Mouse (Mus musculus): Measurements from ENCODE around the gene Phf21a.

The Phf21a gene

GRCm38 (mm10) chr2:92092817-92093216 is at the start of gene Phf21a:
Phf21a (plus strand) TSS chr2:92093117.
- no peaks in the 10 kb centered on the region for H3K36me3 ChIP-seq (ENCODE audit: control insufficient read depth, insufficient read depth, low read length, poor library complexity, severe bottlenecking)
- H3K27me3 ChIP-seq (ENCODE audit: control insufficient read depth, insufficient read depth, low read length, poor library complexity, severe bottlenecking), result no peaks in the 10 kb centered on the region
- no peak for DNase-seq (ENCODE audit: low read depth, low spot score)

- Histone ChIP-seq H3K27me3 (ENCODE audit: control insufficient read depth, insufficient read depth, low read length, poor library complexity, severe bottlenecking) (no peaks in the 10 kb centered on the region), H3K36me3 (ENCODE audit: control insufficient read depth, insufficient read depth, low read length, poor library complexity, severe bottlenecking) (no peaks in the 10 kb centered on the region)
- DNase-seq (ENCODE audit: low read depth, low spot score), result no peak
Observed at GRCm38 (mm10) chr2:92043285-92043684, 49.6 kb upstream of the Phf21a start.

DNA sequence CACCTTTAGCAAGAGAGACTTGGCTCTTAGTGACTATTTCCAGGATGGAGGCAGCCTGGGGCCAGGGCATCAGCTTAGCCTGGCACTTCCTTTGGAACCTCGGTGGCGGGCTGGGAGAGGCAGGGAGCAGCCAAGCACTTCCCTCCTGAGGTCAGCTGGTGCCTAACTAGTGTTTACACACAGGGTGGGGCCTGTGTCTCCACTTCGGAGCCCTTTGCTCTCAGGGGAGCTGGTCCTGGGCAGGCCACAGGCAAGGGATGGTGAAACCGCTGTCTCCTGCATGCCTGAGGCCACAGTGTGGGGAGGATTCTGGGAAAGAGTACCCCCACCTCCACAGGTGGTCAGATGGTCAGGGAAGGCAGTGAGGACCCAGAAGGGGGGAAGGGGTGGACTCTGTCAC is 45.3 kb upstream of the Phf21a start:
- no peak for DNase-seq (ENCODE audit: low read depth, low spot score)
- Histone ChIP-seq H3K36me3 (ENCODE audit: control insufficient read depth, insufficient read depth, low read length, poor library complexity, severe bottlenecking) (no peaks in the 10 kb centered on the region), H3K27me3 (ENCODE audit: control insufficient read depth, insufficient read depth, low read length, poor library complexity, severe bottlenecking) (no peaks in the 10 kb centered on the region)

DNA sequence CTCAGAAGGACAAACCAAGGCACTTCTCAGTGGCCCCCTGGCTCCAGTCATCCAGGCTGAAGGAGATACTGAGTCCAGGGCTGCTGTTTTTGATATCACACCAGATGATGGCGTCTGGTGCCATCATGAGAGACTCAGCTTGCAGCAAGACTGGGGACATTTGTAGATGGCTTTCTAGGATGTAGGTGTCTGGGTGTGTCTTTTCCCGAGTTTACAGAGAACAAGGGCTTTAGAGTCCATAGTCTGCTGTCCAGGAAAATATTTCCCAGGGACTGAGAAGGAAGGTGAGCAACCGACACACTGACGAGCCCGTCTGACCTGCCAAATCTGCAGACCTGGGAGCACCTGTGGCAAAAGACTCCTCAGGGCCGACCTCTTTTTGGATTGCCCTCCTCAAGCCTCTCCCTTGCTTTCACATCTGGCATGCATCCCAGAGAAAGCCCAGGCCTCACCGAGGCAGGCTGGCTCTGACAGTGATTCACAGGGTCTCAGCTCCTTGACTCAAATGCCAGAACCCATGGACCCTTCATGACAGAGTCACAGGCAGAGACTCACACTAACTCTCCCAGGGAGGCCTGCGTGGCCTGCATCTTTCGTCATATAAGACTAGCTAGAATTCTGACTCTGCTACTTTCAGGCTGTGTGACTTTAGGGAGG is 44.8 kb upstream of the Phf21a start:
- DNase-seq (ENCODE audit: low read depth, low spot score), result no peak
- H3K36me3 ChIP-seq (ENCODE audit: control insufficient read depth, insufficient read depth, low read length, poor library complexity, severe bottlenecking), result no peaks in the 10 kb centered on the region

GRCm38 (mm10) chr2:92052188-92052587 is 40.7 kb upstream of the Phf21a start:
- 0 out of 2 replicates have a peak, but pooled peaks cover 2% of the 10 kb centered on the region for H3K27me3 ChIP-seq (ENCODE audit: control insufficient read depth, insufficient read depth, low read length, poor library complexity, severe bottlenecking)
- H3K36me3 ChIP-seq (ENCODE audit: control insufficient read depth, insufficient read depth, low read length, poor library complexity, severe bottlenecking), result no peaks in the 10 kb centered on the region
- DNase-seq (ENCODE audit: low read depth, low spot score), result no peak

More for the DNA sequence above, 44.8 kb upstream of the Phf21a start:
- no peaks in the 10 kb centered on the region for H3K27me3 ChIP-seq (ENCODE audit: control insufficient read depth, insufficient read depth, low read length, poor library complexity, severe bottlenecking)

GRCm38 (mm10) chr2:92052754-92053153 is 40.2 kb upstream of the Phf21a start:
- Histone ChIP-seq H3K36me3 (ENCODE audit: control insufficient read depth, insufficient read depth, low read length, poor library complexity, severe bottlenecking) (no peaks in the 10 kb centered on the region), H3K27me3 (ENCODE audit: control insufficient read depth, insufficient read depth, low read length, poor library complexity, severe bottlenecking) (0 out of 2 replicates have a peak, but pooled peaks cover 2% of the 10 kb centered on the region)
- no peak for DNase-seq (ENCODE audit: low read depth, low spot score)

- H3K36me3 ChIP-seq (ENCODE audit: control insufficient read depth, insufficient read depth, low read length, poor library complexity, severe bottlenecking), result no peaks in the 10 kb centered on the region
- peak; percentile 80 for DNase-seq (ENCODE audit: low read depth, low spot score)
- H3K27me3 ChIP-seq (ENCODE audit: control insufficient read depth, insufficient read depth, low read length, poor library complexity, severe bottlenecking), result peaks cover 2% of the 10 kb centered on the region; the same call in 1 of the 2 replicates
Observed at GRCm38 (mm10) chr2:92055101-92055813, 37.7 kb upstream of the Phf21a start.

- peak; percentile 63 for DNase-seq (ENCODE audit: low read depth, low spot score)
- Histone ChIP-seq H3K27me3 (ENCODE audit: control insufficient read depth, insufficient read depth, low read length, poor library complexity, severe bottlenecking) (peaks cover 3% of the 10 kb centered on the region), H3K36me3 (ENCODE audit: control insufficient read depth, insufficient read depth, low read length, poor library complexity, severe bottlenecking) (no peaks in the 10 kb centered on the region)
Observed at GRCm38 (mm10) chr2:92055831-92056236, 37.1 kb upstream of the Phf21a start.

GRCm38 (mm10) chr2:92056760-92057159 is 36.2 kb upstream of the Phf21a start:
- Histone ChIP-seq H3K36me3 (ENCODE audit: control insufficient read depth, insufficient read depth, low read length, poor library complexity, severe bottlenecking) (no peaks in the 10 kb centered on the region), H3K27me3 (ENCODE audit: control insufficient read depth, insufficient read depth, low read length, poor library complexity, severe bottlenecking) (peaks cover 3% of the 10 kb centered on the region)
- no peak for DNase-seq (ENCODE audit: low read depth, low spot score)

DNA sequence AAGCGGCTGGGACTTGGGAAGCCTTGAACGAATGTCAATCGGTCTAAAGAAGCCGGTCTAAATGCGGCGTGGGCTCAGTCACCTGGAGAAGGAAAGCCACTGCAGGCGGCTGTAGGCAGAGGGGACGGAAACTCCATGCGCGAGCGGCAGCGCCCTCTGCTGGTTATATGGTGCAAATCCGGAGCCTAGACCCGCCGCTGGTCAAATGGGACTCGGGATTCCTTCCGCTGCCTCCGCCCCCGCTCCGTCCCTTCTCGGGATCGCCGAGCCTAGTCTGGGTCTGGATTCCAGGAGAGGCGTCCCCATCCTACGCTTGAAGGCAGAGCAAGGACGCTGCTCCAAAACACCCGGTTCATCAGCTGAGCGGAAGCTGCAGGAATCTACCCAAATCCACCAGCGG is 34.4 kb upstream of the Phf21a start:
- peaks cover 3% of the 10 kb centered on the region for H3K27me3 ChIP-seq (ENCODE audit: control insufficient read depth, insufficient read depth, low read length, poor library complexity, severe bottlenecking)
- no peaks in the 10 kb centered on the region for H3K36me3 ChIP-seq (ENCODE audit: control insufficient read depth, insufficient read depth, low read length, poor library complexity, severe bottlenecking)
- DNase-seq (ENCODE audit: low read depth, low spot score), result peak; percentile 84

DNA sequence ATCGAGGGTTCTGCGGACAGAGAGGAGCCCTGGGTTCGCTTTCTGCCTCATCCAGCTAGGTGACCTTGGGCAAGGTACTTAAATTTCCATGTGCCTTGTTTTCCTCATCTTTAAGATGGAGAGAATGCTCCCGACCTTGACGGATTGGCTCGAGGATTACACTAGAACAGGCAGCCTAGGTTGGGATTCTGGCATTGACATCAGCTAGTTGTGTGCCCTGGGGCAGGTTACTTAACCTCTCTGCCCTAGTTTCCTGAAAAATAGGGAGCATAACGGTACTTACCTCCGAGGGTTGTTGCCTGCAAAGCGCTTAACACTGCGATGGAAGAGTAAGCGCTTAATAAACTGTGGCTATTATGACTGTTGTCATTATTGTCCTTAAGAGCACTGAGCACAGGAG is 34.0 kb upstream of the Phf21a start:
- Histone ChIP-seq H3K27me3 (ENCODE audit: control insufficient read depth, insufficient read depth, low read length, poor library complexity, severe bottlenecking) (peaks cover 3% of the 10 kb centered on the region), H3K36me3 (ENCODE audit: control insufficient read depth, insufficient read depth, low read length, poor library complexity, severe bottlenecking) (no peaks in the 10 kb centered on the region)
- DNase-seq (ENCODE audit: low read depth, low spot score), result no peak

GRCm38 (mm10) chr2:92059481-92060220 is 33.3 kb upstream of the Phf21a start:
- DNase-seq (ENCODE audit: low read depth, low spot score), result peak; percentile 43
- H3K27me3 ChIP-seq (ENCODE audit: control insufficient read depth, insufficient read depth, low read length, poor library complexity, severe bottlenecking), result peaks cover 3% of the 10 kb centered on the region
- H3K36me3 ChIP-seq (ENCODE audit: control insufficient read depth, insufficient read depth, low read length, poor library complexity, severe bottlenecking), result no peaks in the 10 kb centered on the region

- H3K27me3 ChIP-seq (ENCODE audit: control insufficient read depth, insufficient read depth, low read length, poor library complexity, severe bottlenecking), result peaks cover 3% of the 10 kb centered on the region
- no peak for DNase-seq (ENCODE audit: low read depth, low spot score)
- H3K36me3 ChIP-seq (ENCODE audit: control insufficient read depth, insufficient read depth, low read length, poor library complexity, severe bottlenecking), result no peaks in the 10 kb centered on the region
Observed at GRCm38 (mm10) chr2:92060291-92060690, 32.6 kb upstream of the Phf21a start.

DNA sequence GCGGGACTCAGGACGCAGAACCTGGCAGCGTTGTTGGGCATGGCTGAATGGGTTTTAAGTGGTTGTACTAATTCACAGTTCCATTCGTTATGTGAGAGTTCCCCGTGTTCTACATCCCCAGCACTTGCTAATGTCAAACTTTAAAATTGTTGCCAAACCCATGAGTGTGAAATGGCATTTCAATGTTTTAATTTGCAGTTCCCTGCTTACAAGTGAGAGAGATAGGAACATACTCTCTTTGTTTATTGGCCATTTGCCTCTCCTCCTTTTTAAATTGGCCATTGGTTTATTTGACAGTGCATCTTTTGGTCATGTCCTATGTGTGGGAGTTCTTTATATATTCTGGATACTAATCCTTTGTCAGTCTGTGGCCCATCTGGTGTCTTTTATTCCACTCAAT is 31.6 kb upstream of the Phf21a start:
- Histone ChIP-seq H3K27me3 (ENCODE audit: control insufficient read depth, insufficient read depth, low read length, poor library complexity, severe bottlenecking) (peaks cover 1% of the 10 kb centered on the region), H3K36me3 (ENCODE audit: control insufficient read depth, insufficient read depth, low read length, poor library complexity, severe bottlenecking) (no peaks in the 10 kb centered on the region)
- no peak for DNase-seq (ENCODE audit: low read depth, low spot score)

GRCm38 (mm10) chr2:92063106-92063505 is 29.8 kb upstream of the Phf21a start:
- peaks cover 1% of the 10 kb centered on the region for H3K27me3 ChIP-seq (ENCODE audit: control insufficient read depth, insufficient read depth, low read length, poor library complexity, severe bottlenecking)
- H3K36me3 ChIP-seq (ENCODE audit: control insufficient read depth, insufficient read depth, low read length, poor library complexity, severe bottlenecking), result no peaks in the 10 kb centered on the region
- no peak for DNase-seq (ENCODE audit: low read depth, low spot score)

Data from splenic B cell, adult 2 months (primary cell).